Mouse (Mus musculus): ENCODE data around the gene Thumpd2. TPM values are rescaled to one million over a fixed set of nuclear protein-coding genes. Genes with fewer than 3 reads are reported as not detected.

The Thumpd2 gene
- polyA plus RNA-seq, 1 experiment = 5.6 TPM

GRCm38 (mm10) chr17:81035354-81035753 lies 29.5 kb downstream of the Thumpd2 start:
- no peak for DNase-seq (ENCODE audit: extremely low spot score in 1 of 2, low spot score in 1 of 2)

- DNase-seq (ENCODE audit: extremely low spot score in 1 of 2, low spot score in 1 of 2) = no peak
Observed at GRCm38 (mm10) chr17:81032957-81033356, 31.9 kb downstream of the Thumpd2 start.

- no peak for DNase-seq (ENCODE audit: extremely low spot score in 1 of 2, low spot score in 1 of 2)
Observed at GRCm38 (mm10) chr17:81031830-81032442, 32.9 kb downstream of the Thumpd2 start.

- DNase-seq (ENCODE audit: extremely low spot score in 1 of 2, low spot score in 1 of 2) = no peak
Observed at GRCm38 (mm10) chr17:81027331-81027730, 37.6 kb downstream of the Thumpd2 start.

- DNase-seq (ENCODE audit: extremely low spot score in 1 of 2, low spot score in 1 of 2) = no peak
Observed at GRCm38 (mm10) chr17:81017132-81017531, 47.8 kb downstream of the Thumpd2 start.

- DNase-seq (ENCODE audit: extremely low spot score in 1 of 2, low spot score in 1 of 2) = peak in 1 of 2 experiments; percentile 85
Observed at GRCm38 (mm10) chr17:81015814-81016447, 49.0 kb downstream of the Thumpd2 start.

- DNase-seq (ENCODE audit: extremely low spot score in 1 of 2, low spot score in 1 of 2) = peak in 1 of 2 experiments; percentile 52
Observed at GRCm38 (mm10) chr17:81010844-81011685, 53.8 kb downstream of the Thumpd2 start.

GRCm38 (mm10) chr17:81010199-81010598 lies 54.7 kb downstream of the Thumpd2 start:
- no peak for DNase-seq (ENCODE audit: extremely low spot score in 1 of 2, low spot score in 1 of 2)

- no peak for DNase-seq (ENCODE audit: extremely low spot score in 1 of 2, low spot score in 1 of 2)
Observed at GRCm38 (mm10) chr17:81009112-81009511, 55.8 kb downstream of the Thumpd2 start.

- DNase-seq (ENCODE audit: extremely low spot score in 1 of 2, low spot score in 1 of 2) = no peak
Observed at GRCm38 (mm10) chr17:81005292-81005691, 59.6 kb downstream of the Thumpd2 start.

GRCm38 (mm10) chr17:81004454-81004853 lies 60.4 kb downstream of the Thumpd2 start:
- no peak for DNase-seq (ENCODE audit: extremely low spot score in 1 of 2, low spot score in 1 of 2)

- no peak for DNase-seq (ENCODE audit: extremely low spot score in 1 of 2, low spot score in 1 of 2)
Observed at GRCm38 (mm10) chr17:81002130-81002529, 62.8 kb downstream of the Thumpd2 start.

GRCm38 (mm10) chr17:81001647-81002046 lies 63.2 kb downstream of the Thumpd2 start:
- DNase-seq (ENCODE audit: extremely low spot score in 1 of 2, low spot score in 1 of 2) = no peak

- DNase-seq (ENCODE audit: extremely low spot score in 1 of 2, low spot score in 1 of 2) = no peak
Observed at GRCm38 (mm10) chr17:81001010-81001409, 63.9 kb downstream of the Thumpd2 start.

- DNase-seq (ENCODE audit: extremely low spot score in 1 of 2, low spot score in 1 of 2) = no peak
Observed at GRCm38 (mm10) chr17:80998958-80999357, 65.9 kb downstream of the Thumpd2 start.

- no peak for DNase-seq (ENCODE audit: extremely low spot score in 1 of 2, low spot score in 1 of 2)
Observed at GRCm38 (mm10) chr17:80997226-80997625, 67.7 kb downstream of the Thumpd2 start.

GRCm38 (mm10) chr17:80991535-80992127 lies 73.3 kb downstream of the Thumpd2 start:
- peak in 1 of 2 experiments; percentile 35 for DNase-seq (ENCODE audit: extremely low spot score in 1 of 2, low spot score in 1 of 2)

GRCm38 (mm10) chr17:80982976-80983375 lies 81.9 kb downstream of the Thumpd2 start:
- DNase-seq (ENCODE audit: extremely low spot score in 1 of 2, low spot score in 1 of 2) = no peak

- DNase-seq (ENCODE audit: extremely low spot score in 1 of 2, low spot score in 1 of 2) = peak; percentile 85 to 96
Observed at GRCm38 (mm10) chr17:80982412-80982787, 82.5 kb downstream of the Thumpd2 start.

GRCm38 (mm10) chr17:80981721-80982411 lies 83.0 kb downstream of the Thumpd2 start:
- DNase-seq (ENCODE audit: extremely low spot score in 1 of 2, low spot score in 1 of 2) = no peak
